Mouse (Mus musculus) heart, postnatal 36 days (tissue): ENCODE measurements around the gene Tmem126b. TPM values are rescaled to one million over a fixed set of nuclear protein-coding genes. Genes with fewer than 3 reads are reported as not detected.

Experiments
- DNase-seq, 2 experiments: peaks; one replicate each; pipeline ENCODE4 v3.0.0; 2021 to 2022
- intact Hi-C: fragments of 180-260 bp; cut with DNase I; formaldehyde crosslinking; loops from one replicate; pipeline ENCODE4 v1.15.1; 2025
- total RNA-seq, 2 experiments: library from RNA; stranded (reverse); gene quantifications; 2 replicates each; pipeline ENCODE4 v1.2.3; 2021

The Tmem126b gene
- total RNA-seq: 10 to 100 TPM; 24.7 to 25.6 TPM

GRCm38 (mm10) chr7:90475793-90476312 is at the start of gene Tmem126b:
Gene Tmem126b (minus strand): TSS chr7:90476001.
- intact Hi-C loops: loop anchor here (1.0 kb wide), 2 partner anchors 19 to 33 kb away; partner anchors contain the start of gene Tmem126a
- DNase-seq: peak; percentile 98 to 99

GRCm38 (mm10) chr7:90512293-90512692 is 36.5 kb upstream of the Tmem126b start:
- intact Hi-C loops: loop anchor here (5.0 kb wide), 1 partner anchor 715 kb away; no protein-coding TSS in a partner anchor

GRCm38 (mm10) chr7:90508124-90508523 is 32.3 kb upstream of the Tmem126b start:
- no peak for DNase-seq
- intact Hi-C loops: loop anchor here (5.0 to 10.0 kb wide), 2 partner anchors 233 to 511 kb away; no protein-coding TSS in a partner anchor

More at GRCm38 (mm10) chr7:90512293-90512692, 36.5 kb upstream of the Tmem126b start:
- no peak for DNase-seq

GRCm38 (mm10) chr7:90482607-90483006 is 6.8 kb upstream of the Tmem126b start:
- intact Hi-C loops: no loop called here
- DNase-seq: no peak

GRCm38 (mm10) chr7:90476313-90477245 is 778 bp upstream of the Tmem126b start, which contains the start of gene Dlg2:
Gene Dlg2 (plus strand): TSS chr7:90476672.
- no peak for DNase-seq
- intact Hi-C loops: no loop called here

GRCm38 (mm10) chr7:90473511-90473910 is 2.3 kb downstream of the Tmem126b start:
- no peak for DNase-seq
- intact Hi-C loops: no loop called here

- DNase-seq: no peak
- intact Hi-C loops: no loop called here
Measured at GRCm38 (mm10) chr7:90461441-90461840, 14.4 kb downstream of the Tmem126b start.

- intact Hi-C loops: no loop called here
- DNase-seq: peak; percentile 18 to 32
Measured at GRCm38 (mm10) chr7:90460930-90461329, 14.9 kb downstream of the Tmem126b start.

- intact Hi-C loops: no loop called here
- no peak for DNase-seq
Measured at GRCm38 (mm10) chr7:90460330-90460729, 15.5 kb downstream of the Tmem126b start.

- intact Hi-C loops: loop anchor here (1.0 kb wide), 1 partner anchor 18 kb away; no protein-coding TSS in a partner anchor
- peak in 1 of 2 experiments; percentile 10 for DNase-seq
Measured at GRCm38 (mm10) chr7:90457517-90457916, 18.3 kb downstream of the Tmem126b start.

GRCm38 (mm10) chr7:90456845-90457468 is 18.8 kb downstream of the Tmem126b start, which contains the start of gene Tmem126a:
Gene Tmem126a (minus strand): TSS chr7:90457229.
- peak; percentile 84 to 87 for DNase-seq
- intact Hi-C loops: loop anchor here (1.0 kb wide), 2 partner anchors 13 to 18 kb away; no protein-coding TSS in a partner anchor

GRCm38 (mm10) chr7:90456149-90456844 is 19.5 kb downstream of the Tmem126b start:
- no peak for DNase-seq
- intact Hi-C loops: loop anchor here (1.0 kb wide), 1 partner anchor 12 kb away; no protein-coding TSS in a partner anchor

GRCm38 (mm10) chr7:90444206-90444605 is 31.6 kb downstream of the Tmem126b start:
- intact Hi-C loops: loop anchor here (1.0 kb wide), 1 partner anchor 12 kb away; no protein-coding TSS in a partner anchor
- DNase-seq: peak in 1 of 2 experiments; percentile 10

- DNase-seq: peak; percentile 68 to 76
Measured at GRCm38 (mm10) chr7:90443101-90444091, 32.4 kb downstream of the Tmem126b start.

GRCm38 (mm10) chr7:90442518-90443080 is 33.2 kb downstream of the Tmem126b start, which contains the start of gene Crebzf:
Gene Crebzf (plus strand): TSS chr7:90442729.
- intact Hi-C loops: loop anchor here (1.0 to 2.0 kb wide), 3 partner anchors 16 to 501 kb away; partner anchors contain the start of genes Ccdc89 and Hikeshi
- DNase-seq: peak; percentile 93 to 97

More at GRCm38 (mm10) chr7:90443101-90444091, 32.4 kb downstream of the Tmem126b start:
- intact Hi-C loops: loop anchor here (1.0 to 2.0 kb wide), 3 partner anchors 13 to 32 kb away; partner anchors contain the start of gene Ccdc89

GRCm38 (mm10) chr7:90442070-90442469 is 33.7 kb downstream of the Tmem126b start:
- DNase-seq: peak in 1 of 2 experiments; percentile 13
- intact Hi-C loops: loop anchor here (1.0 to 2.0 kb wide), 2 partner anchors 15 to 501 kb away; partner anchors contain the start of genes Ccdc89 and Hikeshi

- no peak for DNase-seq
- intact Hi-C loops: no loop called here
Measured at GRCm38 (mm10) chr7:90440044-90440443, 35.8 kb downstream of the Tmem126b start.

GRCm38 (mm10) chr7:90432221-90432620 is 43.6 kb downstream of the Tmem126b start:
- DNase-seq: no peak
- intact Hi-C loops: no loop called here
